Mouse (Mus musculus): ENCODE measurements around the gene Olfr711. TPM values are rescaled to one million over a fixed set of nuclear protein-coding genes. Genes with fewer than 3 reads are reported as not detected.
A peak's percentile ranks its signal among the peaks of the same experiment; 100 is the strongest.
"Not testable (repeated sequence)": the region's sequence is repeated elsewhere in the genome, so short reads cannot be mapped to it uniquely, and the experiment has no call there.

The Olfr711 gene
- not detected in 2 replicates for polyA plus RNA-seq (2014; fragmentation: Nextera tagmentation; extraction: Ambion mirVana)

- Histone ChIP-seq H3K27me3 (ENCODE audit: insufficient read depth, low read length) (no peaks in the 10 kb centered on the region), H3K4me2 (no peak within 1 kb of the TSS), H3K9me3 (ENCODE audit: low read depth, low read length) (no peaks in the 10 kb centered on the region), H3K4me3 (ENCODE audit: low read depth, low read length) (no peak within 1 kb of the TSS), H3K36me3 (ENCODE audit: insufficient read depth) (no peaks in the 10 kb centered on the region), H3K27ac (ENCODE audit: low read depth) (no peak within 1 kb of the TSS), H3K4me1 (ENCODE audit: insufficient read depth) (no peaks in the 10 kb centered on the region), H3K9ac (no peak within 1 kb of the TSS)
- DNase-seq (no peak), ATAC-seq (ENCODE audit: insufficient read depth) (no peak)
- 59% methylated on average over 1 of the region's 1 CpGs for WGBS
- no peak for TF ChIP-seq CTCF (IDR thresholded peaks at IDR 0.05; ENCODE audit: low read depth)
Measured at GRCm38 (mm10) chr7:106975353-106975752, at the start of gene Olfr711. Olfr711 (minus strand) TSS chr7:106975453.

- Histone ChIP-seq H3K36me3 (ENCODE audit: insufficient read depth) (no peaks in the 10 kb centered on the region), H3K4me1 (ENCODE audit: insufficient read depth) (no peaks in the 10 kb centered on the region), H3K9me3 (ENCODE audit: low read depth, low read length) (no peaks in the 10 kb centered on the region), H3K27me3 (ENCODE audit: insufficient read depth, low read length) (no peaks in the 10 kb centered on the region), H3K9ac (no peak within 1 kb of the TSS), H3K27ac (ENCODE audit: low read depth) (no peak within 1 kb of the TSS), H3K4me2 (no peak within 1 kb of the TSS), H3K4me3 (ENCODE audit: low read depth, low read length) (no peak within 1 kb of the TSS)
- no peak for TF ChIP-seq CTCF (IDR thresholded peaks at IDR 0.05; ENCODE audit: low read depth)
- WGBS = 27% methylated on average over 1 of the region's 1 CpGs
- DNase-seq = no peak
- no peak for ATAC-seq (ENCODE audit: insufficient read depth)
Measured at GRCm38 (mm10) chr7:107005972-107006371, 30.7 kb upstream of the Olfr711 start, which contains the start of gene Olfr2. Olfr2 (minus strand) TSS chr7:107006072.

- DNase-seq = no peak
- Histone ChIP-seq H3K4me2 (no peak overlapping the region), H3K27me3 (ENCODE audit: insufficient read depth, low read length) (no peaks in the 10 kb centered on the region), H3K4me1 (ENCODE audit: insufficient read depth) (no peaks in the 10 kb centered on the region), H3K27ac (ENCODE audit: low read depth) (no peak overlapping the region), H3K4me3 (ENCODE audit: low read depth, low read length) (no peak overlapping the region), H3K9me3 (ENCODE audit: low read depth, low read length) (no peaks in the 10 kb centered on the region), H3K9ac (no peak overlapping the region), H3K36me3 (ENCODE audit: insufficient read depth) (no peaks in the 10 kb centered on the region)
- no peak for TF ChIP-seq CTCF (IDR thresholded peaks at IDR 0.05; ENCODE audit: low read depth)
- 38% methylated on average over 3 of the region's 3 CpGs for WGBS
- ATAC-seq (ENCODE audit: insufficient read depth) = no peak
Measured at GRCm38 (mm10) chr7:107004169-107004568, 28.9 kb upstream of the Olfr711 start.

- Histone ChIP-seq H3K4me2 (no peak overlapping the region), H3K4me1 (ENCODE audit: insufficient read depth) (no peaks in the 10 kb centered on the region), H3K27me3 (ENCODE audit: insufficient read depth, low read length) (no peaks in the 10 kb centered on the region), H3K9ac (no peak overlapping the region), H3K4me3 (ENCODE audit: low read depth, low read length) (no peak overlapping the region), H3K9me3 (ENCODE audit: low read depth, low read length) (no peaks in the 10 kb centered on the region), H3K27ac (ENCODE audit: low read depth) (no peak overlapping the region), H3K36me3 (ENCODE audit: insufficient read depth) (no peaks in the 10 kb centered on the region)
- ATAC-seq (ENCODE audit: insufficient read depth) (no peak), DNase-seq (peak; percentile 1)
- WGBS = 87% methylated on average over 7 of the region's 7 CpGs
- no peak for TF ChIP-seq CTCF (IDR thresholded peaks at IDR 0.05; ENCODE audit: low read depth)
Measured at GRCm38 (mm10) chr7:107000798-107001197, 25.5 kb upstream of the Olfr711 start.

- no peak for ATAC-seq (ENCODE audit: insufficient read depth)
- H3K27ac ChIP-seq (ENCODE audit: low read depth) = no peak overlapping the region
- H3K4me3 ChIP-seq (ENCODE audit: low read depth, low read length) = no peak overlapping the region
- no peak for TF ChIP-seq CTCF (IDR thresholded peaks at IDR 0.05; ENCODE audit: low read depth)
- no peaks in the 10 kb centered on the region for H3K4me1 ChIP-seq (ENCODE audit: insufficient read depth)
- no peak overlapping the region for H3K4me2 ChIP-seq
- DNase-seq = no peak
- no peaks in the 10 kb centered on the region for H3K9me3 ChIP-seq (ENCODE audit: low read depth, low read length)
- no peaks in the 10 kb centered on the region for H3K36me3 ChIP-seq (ENCODE audit: insufficient read depth)
- 81% methylated on average over 3 of the region's 3 CpGs for WGBS
- no peaks in the 10 kb centered on the region for H3K27me3 ChIP-seq (ENCODE audit: insufficient read depth, low read length)
- H3K9ac ChIP-seq = no peak overlapping the region
Measured at GRCm38 (mm10) chr7:106985236-106985635, 10.0 kb upstream of the Olfr711 start.

GRCm38 (mm10) chr7:106967503-106967902, 7.8 kb downstream of the Olfr711 start:
- H3K4me3 ChIP-seq (ENCODE audit: low read depth, low read length); H3K9me3 ChIP-seq (ENCODE audit: low read depth, low read length); H3K27ac ChIP-seq (ENCODE audit: low read depth); H3K4me2 ChIP-seq; H3K27me3 ChIP-seq (ENCODE audit: insufficient read depth, low read length); DNase-seq; ATAC-seq (ENCODE audit: insufficient read depth); H3K36me3 ChIP-seq (ENCODE audit: insufficient read depth); H3K4me1 ChIP-seq (ENCODE audit: insufficient read depth); H3K9ac ChIP-seq: not testable (repeated sequence)

- Histone ChIP-seq H3K27me3 (ENCODE audit: insufficient read depth, low read length) (no peaks in the 10 kb centered on the region), H3K36me3 (ENCODE audit: insufficient read depth) (no peaks in the 10 kb centered on the region), H3K4me3 (ENCODE audit: low read depth, low read length) (no peak within 1 kb of the TSS), H3K9me3 (ENCODE audit: low read depth, low read length) (no peaks in the 10 kb centered on the region), H3K9ac (no peak within 1 kb of the TSS), H3K4me1 (ENCODE audit: insufficient read depth) (no peaks in the 10 kb centered on the region), H3K27ac (ENCODE audit: low read depth) (no peak within 1 kb of the TSS), H3K4me2 (no peak within 1 kb of the TSS)
- no peak for TF ChIP-seq CTCF (IDR thresholded peaks at IDR 0.05; ENCODE audit: low read depth)
- ATAC-seq (ENCODE audit: insufficient read depth) (no peak), DNase-seq (no peak)
- 82% methylated on average over 1 of the region's 1 CpGs for WGBS
Measured at GRCm38 (mm10) chr7:106963837-106964236, 11.4 kb downstream of the Olfr711 start, which contains the start of gene Olfr6. Olfr6 (minus strand) TSS chr7:106963937.

GRCm38 (mm10) chr7:106948212-106948611, 27.0 kb downstream of the Olfr711 start, which contains the start of gene Olfr710:
Olfr710 (minus strand) TSS chr7:106948312.
- Histone ChIP-seq H3K4me3 (ENCODE audit: low read depth, low read length) (no peak within 1 kb of the TSS), H3K36me3 (ENCODE audit: insufficient read depth) (no peaks in the 10 kb centered on the region), H3K27me3 (ENCODE audit: insufficient read depth, low read length) (no peaks in the 10 kb centered on the region), H3K27ac (ENCODE audit: low read depth) (no peak within 1 kb of the TSS), H3K9me3 (ENCODE audit: low read depth, low read length) (no peaks in the 10 kb centered on the region), H3K4me1 (ENCODE audit: insufficient read depth) (no peaks in the 10 kb centered on the region), H3K9ac (no peak within 1 kb of the TSS), H3K4me2 (no peak within 1 kb of the TSS)
- no peak for TF ChIP-seq CTCF (IDR thresholded peaks at IDR 0.05; ENCODE audit: low read depth)
- DNase-seq = no peak
- 72% methylated on average over 3 of the region's 3 CpGs for WGBS
- ATAC-seq (ENCODE audit: insufficient read depth) = no peak
